Mouse (Mus musculus) testis, postnatal 14 days (tissue): ENCODE measurements around the gene Fcgr2b.
"Not testable (repeated sequence)": the region's sequence is repeated elsewhere in the genome, so short reads cannot be mapped to it uniquely, and the experiment has no call there.

Source experiments
- DNase-seq: peaks from one replicate; pipeline ENCODE4 v3.0.0; 2021; ENCODE audit warnings: low spot score

The Fcgr2b gene

DNA sequence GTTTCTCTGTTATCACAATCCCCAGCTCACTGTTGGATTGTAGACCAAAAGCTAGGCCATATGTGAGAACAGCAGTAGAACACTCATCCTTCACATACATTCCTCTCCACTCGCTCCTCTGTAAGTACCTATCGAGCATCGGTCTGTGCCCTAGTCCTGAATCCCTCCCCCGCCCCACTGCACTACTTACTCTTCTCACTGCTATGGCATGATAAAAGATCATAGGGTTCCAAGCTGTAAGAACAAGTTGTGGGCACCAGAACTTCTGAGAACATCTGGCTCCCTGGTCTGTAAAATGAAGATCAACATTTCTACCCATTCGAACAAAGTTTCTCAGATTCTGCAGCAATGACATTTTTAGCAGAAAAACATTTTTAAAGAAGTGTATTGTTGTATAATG is at the start of gene Fcgr2b:
TSS of gene Fcgr2b (minus strand) at position 101 of the 400 bp plus-strand sequence.
- no peak for DNase-seq

DNA sequence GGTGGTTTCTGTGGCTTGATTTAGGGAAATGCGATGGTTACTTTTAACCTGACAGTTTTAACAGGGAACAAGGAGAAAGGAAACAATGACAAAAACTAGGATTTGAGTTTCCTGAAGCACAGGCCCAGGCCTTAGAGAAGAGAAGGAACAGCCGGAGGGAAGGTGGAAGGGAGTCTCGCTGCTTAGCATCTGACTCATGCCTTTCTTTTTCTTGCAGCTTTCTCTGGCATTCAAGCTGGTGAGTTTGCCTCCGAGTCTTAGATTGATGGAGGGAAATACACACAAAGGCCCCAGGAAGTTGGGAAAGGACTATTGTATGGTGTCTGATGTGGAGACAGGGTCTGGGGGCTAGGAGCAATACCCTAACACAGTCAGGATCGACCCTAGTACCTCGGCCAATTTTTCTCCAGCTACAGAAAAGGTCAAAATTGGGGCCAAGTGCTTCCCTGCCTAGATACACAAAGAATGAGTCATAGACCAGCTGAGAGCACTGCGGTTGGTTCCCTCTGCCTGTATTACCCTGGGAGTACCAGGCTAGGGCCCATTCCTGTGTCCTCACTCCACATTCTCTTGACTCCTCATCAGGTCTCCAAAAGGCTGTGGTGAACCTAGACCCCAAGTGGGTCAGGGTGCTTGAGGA is 43.1 kb upstream of the Fcgr2b start:
- no peak for DNase-seq

DNA sequence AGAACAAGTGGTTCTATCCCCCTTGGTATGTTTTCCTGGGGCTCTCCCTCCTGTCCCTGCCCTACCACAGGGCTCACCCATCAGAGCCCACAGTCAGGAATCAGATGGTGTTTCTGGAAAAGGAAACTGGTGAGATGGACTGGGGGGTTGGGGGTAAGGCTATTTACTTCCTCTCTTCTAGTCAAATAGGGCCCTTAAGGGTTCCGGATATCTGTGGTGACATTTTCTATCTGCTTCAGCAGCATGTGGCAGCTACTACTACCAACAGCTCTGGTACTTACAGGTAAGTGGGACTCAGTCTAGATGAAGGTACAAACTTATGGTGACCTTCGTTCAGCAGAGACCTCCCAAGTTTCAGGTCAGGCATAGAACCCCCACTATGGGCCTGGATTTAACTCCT is 42.4 kb upstream of the Fcgr2b start, which contains the start of gene Fcgr4:
TSS of gene Fcgr4 (plus strand) at position 184 of the 400 bp plus-strand sequence.
- no peak for DNase-seq

DNA sequence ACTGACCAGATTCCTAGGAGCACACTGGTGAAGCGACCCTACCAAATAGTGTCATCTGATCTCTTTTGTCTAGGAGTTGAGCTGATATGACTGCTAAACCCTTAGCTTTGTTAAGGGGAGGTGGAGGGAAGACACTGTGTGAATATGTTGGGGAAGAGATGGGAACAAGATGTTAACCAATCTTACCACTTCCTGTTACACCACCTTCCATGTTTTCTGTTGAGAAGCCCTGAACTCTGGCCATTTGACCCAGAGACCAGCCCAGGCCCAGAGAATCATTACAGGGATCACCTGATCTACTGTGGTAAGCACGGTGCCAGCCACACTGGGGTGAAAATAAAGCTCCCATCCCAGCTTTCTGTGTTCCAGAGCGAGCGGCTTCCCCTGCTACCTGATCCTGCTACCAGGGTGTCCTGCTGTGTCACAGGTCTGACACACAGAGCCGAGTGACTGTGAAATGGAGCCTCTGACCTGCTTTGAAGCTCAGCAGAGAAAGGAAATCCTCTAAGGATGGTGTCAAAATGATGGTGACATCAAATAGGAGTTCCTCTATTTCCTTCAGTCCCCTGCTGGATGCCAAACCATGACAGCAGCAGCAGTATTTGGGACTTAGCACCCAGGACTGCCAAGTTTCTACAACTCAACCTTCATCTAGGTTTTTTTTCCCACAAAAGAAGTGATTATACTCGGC is 41.3 kb upstream of the Fcgr2b start:
- no peak for DNase-seq

DNA sequence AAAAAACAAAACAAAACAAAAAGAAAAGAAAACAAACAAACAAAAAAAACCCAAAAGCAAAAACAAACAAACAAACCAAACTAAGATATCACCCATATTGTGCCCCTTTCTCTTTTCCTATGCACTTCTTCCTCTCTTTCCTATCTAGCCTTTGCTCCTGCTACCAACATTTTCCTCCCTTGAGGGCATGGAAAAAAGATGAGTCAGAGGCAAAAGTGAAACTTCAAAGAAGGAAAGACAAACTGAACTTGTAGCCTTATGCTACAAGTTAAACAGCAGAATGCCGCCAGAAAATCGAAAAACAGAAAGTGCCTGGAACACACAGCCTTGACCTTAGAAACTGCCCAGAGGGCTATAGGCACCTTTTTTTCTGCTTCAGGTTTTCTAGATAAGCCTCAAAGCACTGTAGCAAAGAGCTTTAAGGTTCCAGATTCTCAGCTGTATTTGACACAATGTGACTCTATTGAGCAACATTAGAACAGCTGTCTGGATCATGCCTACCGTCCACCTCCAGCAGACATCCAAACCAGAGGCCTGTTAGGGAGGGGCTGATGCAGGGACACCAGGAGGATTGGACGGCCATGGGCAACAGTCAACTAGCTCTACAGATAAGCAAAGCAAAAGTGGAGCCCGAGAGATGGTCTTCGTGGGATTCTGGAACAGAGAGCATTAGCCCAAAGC is 40.5 kb upstream of the Fcgr2b start:
- DNase-seq = no peak

DNA sequence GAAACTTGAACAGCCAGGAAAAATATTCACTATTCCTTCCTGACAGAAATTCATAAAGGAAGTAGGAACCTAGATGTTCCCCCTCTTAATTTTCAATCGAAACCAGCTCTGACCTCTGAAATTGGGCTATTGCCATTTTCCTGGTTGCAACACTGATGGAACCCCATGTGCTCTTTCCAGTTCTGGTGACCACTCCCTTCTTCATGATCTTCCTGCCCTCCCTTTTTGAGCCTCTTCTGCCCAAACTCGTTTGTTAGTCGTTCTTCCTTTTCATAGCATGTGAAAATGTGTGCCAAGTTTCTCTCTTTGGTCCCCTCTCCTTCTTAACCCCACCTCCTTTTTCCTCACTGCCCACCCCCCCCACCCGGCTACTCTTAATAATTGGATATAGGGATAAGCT is 35.4 kb upstream of the Fcgr2b start:
- no peak for DNase-seq

DNA sequence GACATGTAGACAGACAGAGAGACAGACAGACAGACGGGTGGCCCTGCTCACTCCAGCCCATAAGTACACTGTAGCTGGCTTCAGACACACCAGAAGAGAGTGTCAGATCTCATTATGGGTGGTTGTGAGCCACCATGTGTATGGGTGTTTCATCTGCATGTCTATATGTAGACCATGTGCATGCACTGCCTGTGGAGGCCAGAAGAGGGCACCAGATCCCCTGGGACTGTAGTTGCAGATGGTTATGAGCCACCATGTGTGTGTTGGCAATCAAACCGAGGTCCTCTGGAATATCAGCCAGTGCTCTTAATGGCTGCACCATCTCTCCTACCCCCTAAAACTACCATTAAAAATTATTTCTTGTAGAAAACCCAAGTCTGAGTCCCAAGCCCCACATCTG is 30.6 kb upstream of the Fcgr2b start:
- DNase-seq = no peak

DNA sequence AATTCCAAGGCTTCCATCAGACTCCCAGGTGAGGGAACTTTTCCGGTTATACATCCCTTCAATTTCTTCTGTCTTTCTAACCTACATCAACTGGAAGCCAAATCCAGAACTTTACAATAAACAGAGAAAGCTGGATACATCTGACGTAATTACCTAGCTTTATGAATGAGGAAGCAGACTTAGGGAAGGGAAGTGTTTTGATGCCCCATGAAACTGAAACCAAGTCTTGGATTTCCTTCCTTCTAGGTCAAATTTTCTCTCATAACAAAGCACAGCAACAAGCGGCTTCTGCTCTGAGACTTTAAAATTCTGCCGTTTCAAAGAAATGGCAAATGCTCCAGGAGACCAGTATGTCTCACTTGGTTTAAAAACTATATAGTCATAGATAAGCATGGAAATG is 30.0 kb upstream of the Fcgr2b start:
- DNase-seq = no peak

DNA sequence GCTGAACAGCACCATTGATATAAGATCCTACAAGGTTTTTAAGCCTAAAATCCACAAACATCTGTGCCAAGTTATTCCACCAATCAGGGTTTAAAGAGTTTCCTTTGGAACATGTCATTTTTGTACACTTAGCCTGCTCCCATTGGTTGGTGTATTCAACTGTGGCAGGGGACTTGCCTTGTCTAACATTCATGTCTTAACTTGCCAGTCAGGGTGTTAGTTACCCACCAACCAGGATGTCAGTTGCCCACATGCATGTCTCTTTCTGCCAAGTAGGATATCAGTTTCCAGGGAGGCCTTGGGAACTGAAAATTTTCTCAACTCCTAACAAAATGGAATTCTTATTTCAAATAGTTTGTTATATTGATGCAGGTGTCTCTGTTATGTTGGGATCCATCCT is 29.2 kb upstream of the Fcgr2b start:
- DNase-seq = no peak

DNA sequence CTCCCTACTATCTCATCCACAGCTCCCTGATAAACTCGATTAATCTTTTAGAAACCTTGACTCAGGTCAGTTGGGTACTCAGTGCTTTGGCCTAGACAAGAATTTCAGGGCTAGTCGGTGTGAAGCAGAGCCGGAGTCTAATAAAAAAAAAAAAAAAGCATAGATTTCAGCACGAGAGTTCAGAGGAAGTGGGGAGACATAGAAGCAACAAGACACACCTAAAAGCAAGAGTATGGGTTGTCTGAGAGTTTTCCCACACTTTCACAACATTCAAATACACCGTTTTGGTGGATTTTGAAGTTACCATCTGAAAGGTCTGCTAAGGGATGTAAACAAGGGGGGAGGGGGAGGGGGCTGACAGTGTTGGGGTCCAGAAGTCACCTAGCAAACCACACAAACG is 28.7 kb upstream of the Fcgr2b start:
- DNase-seq = no peak

DNA sequence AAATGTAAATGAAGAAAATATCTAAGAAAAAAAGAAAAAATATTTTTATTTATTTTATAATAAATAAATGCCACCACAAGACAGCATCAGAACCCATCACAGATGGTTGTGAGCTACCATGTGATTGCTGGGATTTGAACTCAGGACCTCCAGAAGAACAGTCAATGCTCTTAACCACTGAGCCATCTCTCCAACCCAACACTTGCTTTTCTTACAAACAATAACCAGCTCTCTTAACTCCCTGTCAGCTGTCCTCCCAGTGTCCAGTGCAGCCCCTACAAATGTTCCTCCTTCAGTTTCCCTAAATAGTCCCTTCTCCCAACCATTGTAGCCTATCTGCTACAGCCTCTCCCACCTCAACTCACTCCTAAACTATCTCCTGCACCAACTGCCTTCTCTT is 23.5 kb upstream of the Fcgr2b start:
- DNase-seq = no peak

DNA sequence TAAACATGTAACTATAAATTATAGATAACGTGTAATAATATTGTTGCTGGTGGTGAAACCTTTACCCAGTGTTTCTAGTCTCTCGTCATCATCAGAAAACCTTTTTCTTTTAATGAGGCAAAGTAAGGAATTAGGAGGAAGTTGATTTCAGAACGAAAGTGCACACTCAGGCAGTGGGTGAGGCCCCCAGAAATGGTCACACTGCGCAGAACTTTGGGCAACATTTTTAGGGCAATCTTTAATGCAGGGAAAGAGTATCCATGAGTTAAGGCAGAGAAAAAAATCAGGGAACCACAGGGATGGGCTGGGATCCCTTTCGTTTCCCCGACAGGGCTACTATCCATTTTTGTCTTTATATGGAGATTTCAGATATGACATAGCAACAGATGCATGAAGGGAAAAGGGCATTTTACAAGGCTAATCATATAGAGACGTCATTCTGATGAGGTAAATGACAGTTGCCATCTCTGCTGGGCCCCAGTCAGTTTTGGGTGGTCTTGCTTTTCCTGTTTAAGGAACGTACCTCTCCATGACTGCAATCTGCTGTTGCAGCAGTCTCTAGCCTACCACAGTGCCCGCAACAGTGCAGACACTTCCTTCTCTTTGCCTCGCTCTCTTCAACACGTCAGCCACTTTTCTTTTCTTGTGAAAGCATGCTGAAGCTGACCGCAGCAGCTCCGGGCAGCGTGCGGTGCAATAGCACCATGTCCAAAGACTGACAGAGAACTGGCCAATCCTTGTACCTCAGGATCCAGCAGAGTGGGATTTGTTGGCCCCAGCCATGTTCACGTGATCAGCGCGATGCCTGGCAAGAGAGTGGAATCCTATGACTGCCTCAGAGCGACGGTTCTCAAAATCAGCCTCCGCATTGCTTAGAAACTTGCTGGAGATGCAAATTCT is 21.7 kb upstream of the Fcgr2b start:
- peak; percentile 15 for DNase-seq

DNA sequence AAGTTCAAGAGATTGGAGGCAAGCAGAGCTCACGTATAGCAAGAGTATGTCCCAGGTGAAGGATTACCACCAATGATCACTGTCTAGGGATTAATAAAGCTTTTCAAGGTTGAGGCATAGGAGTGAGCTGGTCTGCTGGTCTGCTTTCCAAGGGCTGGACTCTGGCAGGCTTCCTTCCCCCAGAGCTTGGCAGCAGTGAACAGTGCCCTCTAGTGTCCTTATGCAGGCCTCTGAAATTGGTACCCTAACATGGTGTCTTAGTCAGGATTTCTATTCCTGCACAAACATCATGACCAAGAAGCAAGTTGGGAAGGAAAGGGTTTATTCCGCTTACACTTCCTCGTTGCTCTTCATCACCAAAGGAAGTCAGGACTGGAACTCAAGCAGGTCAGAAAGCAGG is 20.4 kb upstream of the Fcgr2b start:
- DNase-seq = peak; percentile 19

DNA sequence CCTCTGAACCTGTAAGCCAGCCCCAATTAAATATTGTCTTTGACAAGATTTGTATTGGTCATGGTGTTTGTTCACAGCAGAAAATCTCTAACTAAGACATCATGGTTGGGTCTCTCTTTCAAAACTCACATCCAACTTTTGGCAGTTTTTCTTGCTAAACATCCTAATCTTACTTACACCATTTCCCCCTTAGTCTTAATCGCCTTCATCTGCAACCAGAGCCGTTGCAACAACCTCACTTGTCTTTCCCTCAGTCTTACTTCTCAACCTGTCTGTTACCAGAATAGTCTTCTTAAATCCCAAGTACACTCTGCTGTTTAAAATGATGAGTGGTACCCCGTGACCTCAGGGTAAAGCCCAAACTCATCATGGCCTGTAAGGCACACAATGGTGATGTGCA is 19.7 kb upstream of the Fcgr2b start:
- no peak for DNase-seq

DNA sequence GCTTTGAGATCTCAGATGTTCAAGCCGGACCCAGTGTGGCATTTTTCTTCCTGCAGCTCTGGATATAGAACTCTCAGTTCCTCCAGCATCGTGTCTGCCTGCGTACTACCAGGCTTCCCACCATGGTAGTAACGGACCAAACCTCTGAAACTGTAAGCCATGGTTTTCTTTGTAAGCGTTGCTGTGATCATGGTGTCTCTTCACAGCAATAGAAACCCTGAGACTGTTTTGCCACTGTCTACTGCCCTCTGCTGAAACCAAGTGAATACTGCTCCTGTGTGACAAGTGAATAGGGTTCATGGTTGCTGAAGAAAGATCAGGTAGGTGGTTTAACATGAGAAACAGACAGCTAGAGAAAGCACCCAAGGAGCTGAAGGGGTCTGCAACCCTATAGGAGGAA is 16.2 kb upstream of the Fcgr2b start:
- DNase-seq = no peak

DNA sequence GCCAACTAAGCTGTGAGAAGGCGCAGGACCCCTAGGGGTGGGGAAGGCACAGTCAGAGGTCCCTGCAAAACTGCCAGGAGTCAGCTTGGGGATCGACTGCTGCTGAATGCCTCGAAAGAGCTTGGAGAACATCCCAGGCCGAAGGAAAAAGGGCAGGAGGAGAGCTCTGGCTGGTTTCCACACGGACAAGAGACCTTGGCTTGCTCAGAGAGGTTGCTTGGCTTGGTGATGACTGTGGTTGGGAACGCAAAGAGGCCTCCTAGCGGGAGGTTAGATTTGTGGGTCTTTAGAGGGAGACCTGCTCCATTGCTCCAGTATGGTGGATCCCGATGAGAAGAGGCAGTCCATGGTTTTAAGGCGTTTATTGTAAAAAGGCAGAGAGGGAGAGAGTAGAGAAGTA is 13.3 kb upstream of the Fcgr2b start:
- no peak for DNase-seq

DNA sequence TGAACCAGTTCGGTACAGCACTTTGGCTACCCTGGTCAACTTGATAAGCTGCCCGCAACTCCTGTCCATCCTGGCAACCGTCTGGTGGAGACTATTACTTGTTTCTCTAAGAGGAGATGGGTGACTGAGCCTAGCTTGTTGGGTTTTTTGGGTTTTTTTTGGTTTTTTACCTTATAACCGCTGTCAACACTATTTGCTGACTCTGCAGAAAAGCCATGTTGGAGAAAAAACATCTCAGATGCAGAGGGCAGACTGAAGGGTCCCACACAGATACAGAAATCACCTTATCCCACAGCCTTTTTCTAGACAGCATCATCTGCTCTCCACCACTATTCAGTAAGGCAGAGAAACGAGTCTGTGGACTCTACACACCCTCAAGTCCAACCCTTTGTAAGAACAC is 9.5 kb upstream of the Fcgr2b start:
- no peak for DNase-seq

DNA sequence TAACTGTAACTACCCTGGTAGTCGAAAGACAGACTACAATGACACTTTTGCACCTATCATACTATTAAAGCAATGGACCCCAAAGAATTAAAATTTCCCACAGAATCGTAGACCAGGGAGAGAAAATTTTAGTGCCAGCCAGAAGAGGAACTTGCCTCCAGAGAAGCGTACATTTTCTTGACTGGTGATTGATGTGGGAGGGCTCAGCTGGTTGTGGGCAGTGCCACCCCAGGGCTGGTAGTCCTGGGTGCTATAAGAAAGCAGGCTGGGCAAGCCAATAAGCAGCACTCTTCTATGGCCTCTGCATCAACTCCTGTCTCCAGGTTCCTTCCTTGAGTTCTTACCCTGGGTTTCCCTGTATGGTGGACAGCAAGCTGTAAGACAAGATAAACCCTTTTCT is 8.7 kb upstream of the Fcgr2b start:
- no peak for DNase-seq

DNA sequence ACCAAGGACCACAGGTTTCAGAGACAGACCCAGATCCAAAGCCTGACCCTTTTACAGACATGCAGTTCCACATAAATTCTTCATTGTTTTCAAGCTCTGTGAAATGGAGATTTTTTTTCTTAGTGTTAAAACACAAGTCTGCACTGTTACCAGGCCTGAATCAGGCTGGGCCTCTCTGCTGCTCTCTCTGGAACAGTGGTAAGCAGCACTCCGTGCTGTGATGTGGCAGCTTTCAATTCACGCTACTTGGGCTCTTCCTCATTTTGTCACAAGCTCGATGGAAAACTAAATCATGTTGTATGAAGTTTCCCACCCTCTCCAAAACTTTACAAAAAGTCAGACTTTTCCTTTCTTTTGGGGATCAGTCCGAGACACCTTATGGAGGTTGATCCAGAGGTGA is 6.7 kb upstream of the Fcgr2b start:
- DNase-seq = no peak

DNA sequence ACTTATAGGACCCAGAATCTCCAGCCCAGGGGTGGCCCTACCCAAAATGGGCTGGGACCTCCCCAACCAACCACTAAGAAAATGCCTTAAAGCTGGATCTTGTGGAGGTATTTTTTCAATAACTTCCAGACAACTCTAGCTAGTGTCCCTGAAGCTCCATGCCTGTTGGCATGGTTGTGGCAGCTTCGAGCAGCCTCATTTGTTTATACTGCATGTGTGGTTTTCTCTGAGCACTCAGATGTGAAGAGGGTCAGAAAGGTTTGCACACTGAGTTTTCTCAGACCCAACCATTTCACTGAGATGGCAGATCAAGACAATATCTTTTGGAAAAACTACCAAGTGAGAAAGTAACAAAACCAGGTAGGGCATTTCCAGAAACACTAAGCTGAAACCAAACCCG is 6.0 kb upstream of the Fcgr2b start:
- DNase-seq = no peak

DNA sequence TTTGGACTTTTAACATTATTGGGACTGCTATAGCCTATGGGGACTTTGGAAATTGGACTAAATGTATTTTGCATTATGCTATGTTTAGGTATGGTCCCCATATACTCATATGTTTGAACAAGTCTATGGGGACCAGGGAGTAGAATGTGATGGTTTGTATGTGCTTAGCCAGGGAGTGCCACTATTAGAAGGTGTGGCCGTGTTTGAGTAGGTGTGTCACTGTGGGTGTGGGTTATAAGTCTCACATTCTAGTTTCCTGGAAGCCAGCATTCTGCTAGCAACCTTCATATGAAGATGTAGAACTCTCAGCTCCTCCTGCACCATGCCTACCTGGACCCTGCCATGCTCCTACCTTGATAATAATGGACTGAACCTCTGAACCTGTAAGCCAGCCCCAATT is 5.3 kb upstream of the Fcgr2b start:
- not testable (repeated sequence) for DNase-seq

DNA sequence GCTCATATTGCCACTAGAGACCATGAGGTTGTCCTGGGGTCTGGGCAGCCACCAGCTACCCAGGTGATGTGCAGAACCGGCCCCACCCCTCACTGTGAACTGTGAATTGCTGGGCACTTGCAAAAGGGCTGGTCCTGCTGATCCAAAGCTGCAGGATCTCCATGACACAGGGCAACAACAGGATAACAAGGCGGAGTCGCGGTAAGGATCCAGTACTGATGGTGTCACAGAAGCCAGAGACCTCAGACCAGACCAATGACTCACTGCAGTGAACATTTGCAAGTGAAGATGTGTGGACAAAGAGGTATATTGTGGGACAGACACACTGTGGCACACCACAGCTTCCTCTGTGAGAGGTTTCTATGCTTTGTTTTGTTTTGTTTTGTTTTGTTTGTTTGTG is 2.3 kb upstream of the Fcgr2b start:
- DNase-seq = no peak
